Mouse (Mus musculus) erythroblast, embryonic 14.5 days (primary cell): ENCODE data around the gene Atp5k. TPM values are rescaled to one million over a fixed set of nuclear protein-coding genes. Genes with fewer than 3 reads are reported as not detected.

Experiments used
- H3K27me3 ChIP-seq: 2 replicates; pipeline ENCODE4 v1.6.1; 2012; ENCODE audit warnings: inconsistent platforms; ENCODE audit not compliant: control insufficient read depth
- H3K36me3 ChIP-seq: 2 replicates; pipeline ENCODE4 v1.6.1; 2012; ENCODE audit warnings: mild to moderate bottlenecking, inconsistent platforms; ENCODE audit not compliant: control insufficient read depth
- H3K4me1 ChIP-seq: 2 replicates; pipeline ENCODE4 v1.6.1; 2012; ENCODE audit warnings: inconsistent platforms; ENCODE audit not compliant: control insufficient read depth
- H3K4me3 ChIP-seq: replicated peaks from 2 replicates; pipeline ENCODE3; 2012; ENCODE audit warnings: moderate library complexity, mild to moderate bottlenecking, inconsistent platforms
- H3K9me3 ChIP-seq: 2 replicates; pipeline ENCODE4 v1.6.1; 2012; ENCODE audit warnings: low read length, inconsistent platforms, mixed read lengths; ENCODE audit not compliant: control insufficient read depth
- GATA1 ChIP-seq: IDR thresholded peaks from 2 replicates; pipeline ENCODE4 v1.6.1; 2012; ENCODE audit warnings: low read length, inconsistent platforms, mixed read lengths
- TAL1 ChIP-seq: IDR thresholded peaks from 3 replicates; pipeline ENCODE4 v1.6.1; 2012; ENCODE audit warnings: low read length, inconsistent platforms, mixed read lengths
- polyA plus RNA-seq: library from polyadenylated mRNA; stranded (reverse); fragments of >175 nt; gene quantifications from 2 replicates; pipeline ENCODE4 v1.2.3, GENCODE M21; 2012

Atp5k gene
- polyA plus RNA-seq, 1 experiment = 22.6 TPM

- TF ChIP-seq TAL1 (no peak), GATA1 (no peak)
- H3K4me3 ChIP-seq = no peak overlapping the region
- H3K36me3 ChIP-seq = no peaks in the 10 kb centered on the region
- H3K4me1 ChIP-seq = peaks cover 37% of the 10 kb centered on the region
- H3K27me3 ChIP-seq = peaks cover 6% of the 10 kb centered on the region
- H3K9me3 ChIP-seq = no peaks in the 10 kb centered on the region
These were observed 12.7 kb upstream of the Atp5k start for GRCm38 (mm10) chr5:108446973-108447372.

DNA sequence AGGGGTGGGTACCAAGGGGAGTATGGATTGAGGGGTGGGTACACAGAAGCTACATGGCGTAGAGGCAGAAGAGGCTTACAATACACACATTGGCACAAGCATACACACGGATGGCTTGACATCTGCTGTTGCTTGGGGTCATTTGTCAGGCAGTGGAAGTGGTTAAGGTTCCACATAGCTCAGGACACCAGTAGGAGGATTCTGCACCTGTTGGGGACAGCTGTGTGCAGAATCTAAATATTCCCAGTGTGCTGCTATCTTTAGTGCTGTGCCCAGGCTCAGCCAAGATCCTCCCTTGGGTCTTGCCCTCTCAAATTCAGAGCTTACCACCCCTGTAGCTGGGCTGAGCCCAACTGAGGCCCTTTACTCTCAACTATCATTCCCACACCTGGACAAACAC, 1.9 kb upstream of the Atp5k start:
- Histone ChIP-seq H3K36me3 (peaks cover 20% of the 10 kb centered on the region), H3K27me3 (peaks cover 14% of the 10 kb centered on the region), H3K4me1 (peaks cover 24% of the 10 kb centered on the region), H3K4me3 (no peak overlapping the region), H3K9me3 (no peaks in the 10 kb centered on the region)
- TF ChIP-seq GATA1 = no peak
- no peak for TF ChIP-seq TAL1

GRCm38 (mm10) chr5:108431196-108431595, 3.1 kb downstream of the Atp5k start:
- no peaks in the 10 kb centered on the region for H3K9me3 ChIP-seq
- H3K4me1 ChIP-seq = peaks cover 38% of the 10 kb centered on the region
- no peak for TF ChIP-seq TAL1
- TF ChIP-seq GATA1 = no peak
- H3K36me3 ChIP-seq = peaks cover 52% of the 10 kb centered on the region
- no peak overlapping the region for H3K4me3 ChIP-seq
- H3K27me3 ChIP-seq = peaks cover 6% of the 10 kb centered on the region

- Histone ChIP-seq H3K27me3 (no peaks in the 10 kb centered on the region), H3K36me3 (peaks cover 42% of the 10 kb centered on the region), H3K4me1 (peaks cover 38% of the 10 kb centered on the region), H3K9me3 (no peaks in the 10 kb centered on the region), H3K4me3 (no peak overlapping the region)
- TF ChIP-seq GATA1 (no peak), TAL1 (no peak)
These were observed 7.1 kb downstream of the Atp5k start for GRCm38 (mm10) chr5:108427186-108427585.

GRCm38 (mm10) chr5:108423427-108423826, 10.8 kb downstream of the Atp5k start:
- Histone ChIP-seq H3K4me3 (no peak overlapping the region), H3K4me1 (peaks cover 36% of the 10 kb centered on the region), H3K27me3 (no peaks in the 10 kb centered on the region), H3K9me3 (no peaks in the 10 kb centered on the region), H3K36me3 (peaks cover 7% of the 10 kb centered on the region)
- TF ChIP-seq TAL1 (no peak), GATA1 (no peak)

DNA sequence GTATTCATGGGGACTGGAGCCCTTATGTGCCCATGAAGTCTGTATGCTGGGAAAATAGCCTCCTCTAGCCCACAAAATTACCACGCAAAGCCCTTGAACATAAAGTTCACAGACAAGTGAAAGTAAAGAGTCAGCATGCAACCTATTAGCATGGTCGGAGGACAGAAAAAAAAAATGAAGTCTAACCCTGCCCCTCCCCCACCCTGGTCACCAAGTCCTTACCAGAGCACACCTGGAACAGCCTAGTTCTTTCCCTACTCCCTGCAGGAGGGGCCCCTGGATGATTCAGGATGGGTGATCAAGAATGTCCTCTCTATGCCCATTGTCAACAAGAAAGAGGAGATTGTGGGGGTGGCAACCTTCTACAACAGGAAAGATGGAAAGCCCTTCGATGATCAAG, 11.5 kb downstream of the Atp5k start:
- no peak overlapping the region for H3K4me3 ChIP-seq
- TF ChIP-seq TAL1 (no peak), GATA1 (no peak)
- no peaks in the 10 kb centered on the region for H3K27me3 ChIP-seq
- H3K9me3 ChIP-seq = no peaks in the 10 kb centered on the region
- peaks cover under 1% of the 10 kb centered on the region for H3K36me3 ChIP-seq
- peaks cover 31% of the 10 kb centered on the region for H3K4me1 ChIP-seq

DNA sequence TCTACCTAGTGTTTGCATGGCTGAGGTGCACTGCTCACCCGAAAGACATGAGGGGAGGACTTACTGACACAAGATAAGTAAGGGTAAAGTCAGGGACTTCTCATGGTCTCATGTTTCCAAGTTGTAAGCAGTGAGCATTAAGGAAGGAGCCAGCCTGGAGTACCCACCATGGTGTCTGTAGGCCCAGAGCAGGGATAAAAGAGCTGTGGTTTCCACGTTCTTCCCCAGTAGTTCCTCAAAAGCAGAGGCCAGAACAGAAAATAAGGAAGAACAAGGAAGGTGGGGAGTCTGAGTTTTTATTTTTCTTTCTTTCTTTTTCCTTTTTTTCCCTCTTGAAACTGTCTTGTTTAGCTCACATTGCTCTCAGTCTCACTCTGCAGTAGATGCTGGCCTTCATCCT, 19.5 kb downstream of the Atp5k start:
- TF ChIP-seq GATA1 (no peak), TAL1 (no peak)
- Histone ChIP-seq H3K36me3 (no peaks in the 10 kb centered on the region), H3K27me3 (no peaks in the 10 kb centered on the region), H3K4me1 (no peaks in the 10 kb centered on the region), H3K4me3 (no peak overlapping the region), H3K9me3 (no peaks in the 10 kb centered on the region)

- H3K4me1 ChIP-seq = no peaks in the 10 kb centered on the region
- H3K36me3 ChIP-seq = no peaks in the 10 kb centered on the region
- no peaks in the 10 kb centered on the region for H3K27me3 ChIP-seq
- TF ChIP-seq TAL1 (no peak), GATA1 (no peak)
- H3K4me3 ChIP-seq = no peak overlapping the region
- no peaks in the 10 kb centered on the region for H3K9me3 ChIP-seq
These were observed 27.3 kb downstream of the Atp5k start for GRCm38 (mm10) chr5:108406977-108407376.

DNA sequence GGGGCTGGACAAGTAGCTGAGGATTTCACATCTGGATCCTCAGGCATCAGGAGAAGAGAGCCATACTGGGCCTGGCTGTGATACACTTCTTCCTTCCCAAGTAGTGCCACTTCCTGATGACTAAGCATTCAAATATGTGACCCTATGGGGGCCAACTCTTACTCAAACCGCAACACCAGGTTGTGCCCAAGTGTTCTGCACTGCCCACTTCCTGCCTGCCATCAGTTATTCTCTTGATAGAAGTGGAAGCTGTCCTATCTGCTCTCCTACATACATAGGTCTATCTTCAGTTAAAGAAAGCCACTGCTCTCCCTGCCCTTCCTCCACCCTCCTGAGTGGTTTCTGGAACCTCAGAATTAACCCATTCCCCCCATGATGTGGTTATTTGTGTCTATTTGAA, 28.8 kb downstream of the Atp5k start:
- Histone ChIP-seq H3K27me3 (no peaks in the 10 kb centered on the region), H3K36me3 (no peaks in the 10 kb centered on the region), H3K9me3 (no peaks in the 10 kb centered on the region), H3K4me3 (no peak overlapping the region), H3K4me1 (no peaks in the 10 kb centered on the region)
- no peak for TF ChIP-seq GATA1
- TF ChIP-seq TAL1 = no peak

- Histone ChIP-seq H3K4me1 (peaks cover 4% of the 10 kb centered on the region), H3K27me3 (no peaks in the 10 kb centered on the region), H3K4me3 (no peak overlapping the region), H3K9me3 (no peaks in the 10 kb centered on the region), H3K36me3 (no peaks in the 10 kb centered on the region)
- TF ChIP-seq GATA1 = no peak
These were observed 30.8 kb downstream of the Atp5k start for GRCm38 (mm10) chr5:108403453-108403852.
